Mouse (Mus musculus) hindbrain, embryonic 13.5 days (tissue): Measurements from ENCODE around the gene Stap1. TPM values are rescaled to one million over a fixed set of nuclear protein-coding genes. Genes with fewer than 3 reads are reported as not detected.
A peak's percentile ranks its signal among the peaks of the same experiment; 100 is the strongest.

Source experiments
- ATAC-seq: fragments of 200-750 bp; cut with Nextera tagmentation; 2 replicates; pipeline ENCODE4 v1.8.0; 2017; ENCODE audit warnings: moderate TSS enrichment; ENCODE audit not compliant: low FRiP score
- H3K27ac ChIP-seq: fragments of 300-500 bp; sonication (generic); 2 replicates; pipeline ENCODE4 v1.5.1; 2015; ENCODE audit warnings: inconsistent platforms, mild to moderate bottlenecking, moderate library complexity
- H3K27me3 ChIP-seq: fragments of 300-500 bp; sonication (generic); 2 replicates; pipeline ENCODE4 v1.6.1; 2015; ENCODE audit warnings: mild to moderate bottlenecking, inconsistent platforms
- H3K36me3 ChIP-seq: fragments of 300-500 bp; sonication (generic); 2 replicates; pipeline ENCODE4 v1.6.1; 2015; ENCODE audit warnings: mild to moderate bottlenecking, inconsistent platforms
- H3K4me1 ChIP-seq: fragments of 300-500 bp; sonication (generic); replicated peaks from 2 replicates; pipeline ENCODE4 v1.6.1; 2015; ENCODE audit warnings: inconsistent platforms
- H3K4me2 ChIP-seq: fragments of 300-500 bp; sonication (generic); 2 replicates; pipeline ENCODE4 v1.6.1; 2015; ENCODE audit warnings: inconsistent platforms, mild to moderate bottlenecking, moderate library complexity
- H3K4me3 ChIP-seq: fragments of 300-500 bp; sonication (generic); 2 replicates; pipeline ENCODE4 v1.5.1; 2015; ENCODE audit warnings: mild to moderate bottlenecking, inconsistent platforms
- H3K9ac ChIP-seq: fragments of 300-500 bp; sonication (generic); 2 replicates; pipeline ENCODE4 v1.6.1; 2015; ENCODE audit warnings: mild to moderate bottlenecking, inconsistent platforms
- H3K9me3 ChIP-seq: fragments of 300-500 bp; sonication (generic); 2 replicates; pipeline ENCODE4 v1.6.1; 2016; ENCODE audit warnings: inconsistent platforms
- WGBS: fragments of 180-500 bp; shearing (Covaris S2); methylation state at CpG from one replicate; pipeline ENCODE4 v1.1.7; 2015; 5-methylcytosine and 5-hydroxymethylcytosine counted together
- polyA plus RNA-seq: library from polyadenylated mRNA; unstranded; fragments of >200 nt; fragmentation: Nextera tagmentation; extraction: Ambion mirVana; gene quantifications from 2 replicates; pipeline ENCODE4 v1.2.1, GENCODE M21; 2015

The Stap1 gene
- 0.32 and 0.38 TPM in 2 replicates for polyA plus RNA-seq

GRCm38 (mm10) chr5:86071538-86071937 lies at the start of gene Stap1:
TSS of gene Stap1 (plus strand) at chr5:86071746.
- 84% methylated on average over 7 of the region's 7 CpGs for WGBS
- H3K4me1 ChIP-seq = peaks cover 4% of the 10 kb centered on the region; the same call in 1 of the 2 replicates
- no peak within 1 kb of the TSS for H3K4me3 ChIP-seq
- no peaks in the 10 kb centered on the region for H3K9me3 ChIP-seq
- no peak for ATAC-seq
- no peak within 1 kb of the TSS for H3K27ac ChIP-seq
- H3K27me3 ChIP-seq = no peaks in the 10 kb centered on the region
- H3K36me3 ChIP-seq = no peaks in the 10 kb centered on the region
- H3K9ac ChIP-seq = no peak within 1 kb of the TSS
- no peak within 1 kb of the TSS for H3K4me2 ChIP-seq

- H3K9me3 ChIP-seq = no peaks in the 10 kb centered on the region
- peaks cover 55% of the 10 kb centered on the region for H3K36me3 ChIP-seq
- H3K4me1 ChIP-seq = no peaks in the 10 kb centered on the region
- no peak for ATAC-seq
- H3K27me3 ChIP-seq = no peaks in the 10 kb centered on the region
- H3K27ac ChIP-seq = no peak overlapping the region
- H3K4me3 ChIP-seq = no peak overlapping the region
- WGBS = 85% methylated on average over 2 of the region's 2 CpGs
- H3K4me2 ChIP-seq = no peak overlapping the region
- H3K9ac ChIP-seq = no peak overlapping the region
These were observed 41.7 kb upstream of the Stap1 start for GRCm38 (mm10) chr5:86029820-86030219.

GRCm38 (mm10) chr5:86063501-86063900 lies 8.0 kb upstream of the Stap1 start:
- H3K4me3 ChIP-seq = no peak overlapping the region
- peak overlapping the region; percentile 64 for H3K4me2 ChIP-seq
- H3K9ac ChIP-seq = no peak overlapping the region
- no peak overlapping the region for H3K27ac ChIP-seq
- ATAC-seq = no peak
- no peaks in the 10 kb centered on the region; the same call in 1 of the 2 replicates for H3K36me3 ChIP-seq
- H3K27me3 ChIP-seq = no peaks in the 10 kb centered on the region
- no peaks in the 10 kb centered on the region for H3K9me3 ChIP-seq
- H3K4me1 ChIP-seq = peaks cover 24% of the 10 kb centered on the region
- WGBS = 97% methylated on average over 1 of the region's 1 CpGs

- Histone ChIP-seq H3K4me2 (peak within 1 kb of the TSS; percentile 64), H3K9me3 (no peaks in the 10 kb centered on the region), H3K4me1 (peaks cover 24% of the 10 kb centered on the region), H3K9ac (peak within 1 kb of the TSS; percentile 85), H3K27ac (peak within 1 kb of the TSS; percentile 90), H3K36me3 (no peaks in the 10 kb centered on the region), H3K4me3 (peak within 1 kb of the TSS; percentile 77), H3K27me3 (no peaks in the 10 kb centered on the region)
- peak; percentile 95 for ATAC-seq
- WGBS = under 1% methylated on average over 59 of the region's 60 CpGs
These were observed 6.3 kb upstream of the Stap1 start, which contains the start of gene Cenpc1 for GRCm38 (mm10) chr5:86065101-86065875. TSS of gene Cenpc1 (minus strand) at chr5:86065583.

- H3K27ac ChIP-seq = peak overlapping the region; percentile 69
- 2% methylated on average over 17 of the region's 17 CpGs for WGBS
- H3K4me2 ChIP-seq = peak overlapping the region; percentile 64
- H3K36me3 ChIP-seq = no peaks in the 10 kb centered on the region
- peak overlapping the region; percentile 58 for H3K9ac ChIP-seq
- peak overlapping the region; percentile 77 for H3K4me3 ChIP-seq
- peak; percentile 77 for ATAC-seq
- no peaks in the 10 kb centered on the region for H3K27me3 ChIP-seq
- no peaks in the 10 kb centered on the region for H3K9me3 ChIP-seq
- peaks cover 24% of the 10 kb centered on the region for H3K4me1 ChIP-seq
These were observed 5.5 kb upstream of the Stap1 start for GRCm38 (mm10) chr5:86065876-86066550.

GRCm38 (mm10) chr5:86066551-86066929 lies 5.0 kb upstream of the Stap1 start:
- Histone ChIP-seq H3K9me3 (no peaks in the 10 kb centered on the region), H3K4me1 (peaks cover 24% of the 10 kb centered on the region), H3K27ac (peak overlapping the region; percentile 69), H3K27me3 (no peaks in the 10 kb centered on the region), H3K4me3 (peak overlapping the region; percentile 77), H3K9ac (peak overlapping the region; percentile 58), H3K4me2 (peak overlapping the region; percentile 64), H3K36me3 (no peaks in the 10 kb centered on the region)
- peak; percentile 51 for ATAC-seq
- WGBS = under 1% methylated on average over 17 of the region's 17 CpGs

- Histone ChIP-seq H3K4me2 (no peak overlapping the region), H3K4me3 (no peak overlapping the region), H3K27me3 (no peaks in the 10 kb centered on the region), H3K36me3 (no peaks in the 10 kb centered on the region), H3K27ac (no peak overlapping the region), H3K4me1 (peaks cover 20% of the 10 kb centered on the region), H3K9ac (no peak overlapping the region), H3K9me3 (no peaks in the 10 kb centered on the region)
- WGBS = 78% methylated on average over 3 of the region's 3 CpGs
- ATAC-seq = no peak
These were observed 3.1 kb upstream of the Stap1 start for GRCm38 (mm10) chr5:86068451-86068850.

- no peaks in the 10 kb centered on the region for H3K9me3 ChIP-seq
- no peaks in the 10 kb centered on the region for H3K27me3 ChIP-seq
- ATAC-seq = no peak
- H3K9ac ChIP-seq = no peak overlapping the region
- no peaks in the 10 kb centered on the region for H3K36me3 ChIP-seq
- no peak overlapping the region for H3K4me3 ChIP-seq
- H3K4me1 ChIP-seq = peaks cover 13% of the 10 kb centered on the region
- H3K27ac ChIP-seq = no peak overlapping the region
- no peak overlapping the region for H3K4me2 ChIP-seq
- WGBS = 81% methylated on average over 6 of the region's 6 CpGs
These were observed 2.4 kb upstream of the Stap1 start for GRCm38 (mm10) chr5:86069121-86069520.

GRCm38 (mm10) chr5:86072756-86073386 lies 1.3 kb downstream of the Stap1 start:
- Histone ChIP-seq H3K9me3 (no peaks in the 10 kb centered on the region), H3K27me3 (no peaks in the 10 kb centered on the region), H3K27ac (no peak overlapping the region), H3K4me3 (no peak overlapping the region), H3K4me2 (no peak overlapping the region), H3K9ac (no peak overlapping the region), H3K4me1 (no peaks in the 10 kb centered on the region), H3K36me3 (no peaks in the 10 kb centered on the region)
- ATAC-seq = no peak
- 89% methylated on average over 4 of the region's 4 CpGs for WGBS

- Histone ChIP-seq H3K9ac (no peak overlapping the region), H3K27me3 (no peaks in the 10 kb centered on the region), H3K9me3 (no peaks in the 10 kb centered on the region), H3K4me2 (no peak overlapping the region), H3K4me1 (no peaks in the 10 kb centered on the region), H3K27ac (no peak overlapping the region), H3K36me3 (no peaks in the 10 kb centered on the region), H3K4me3 (no peak overlapping the region)
- WGBS = 83% methylated on average over 3 of the region's 3 CpGs
- ATAC-seq = no peak
These were observed 7.3 kb downstream of the Stap1 start for GRCm38 (mm10) chr5:86078720-86079334.

GRCm38 (mm10) chr5:86083987-86084386 lies 12.4 kb downstream of the Stap1 start:
- no peaks in the 10 kb centered on the region for H3K9me3 ChIP-seq
- H3K9ac ChIP-seq = no peak overlapping the region
- no peak for ATAC-seq
- no peaks in the 10 kb centered on the region for H3K27me3 ChIP-seq
- no peak overlapping the region for H3K4me2 ChIP-seq
- no peaks in the 10 kb centered on the region for H3K36me3 ChIP-seq
- no peak overlapping the region for H3K4me3 ChIP-seq
- 86% methylated on average over 6 of the region's 6 CpGs for WGBS
- no peaks in the 10 kb centered on the region for H3K4me1 ChIP-seq
- no peak overlapping the region for H3K27ac ChIP-seq

GRCm38 (mm10) chr5:86084979-86085378 lies 13.4 kb downstream of the Stap1 start:
- Histone ChIP-seq H3K9me3 (no peaks in the 10 kb centered on the region), H3K4me3 (no peak overlapping the region), H3K9ac (no peak overlapping the region), H3K4me2 (no peak overlapping the region), H3K27ac (no peak overlapping the region), H3K27me3 (no peaks in the 10 kb centered on the region), H3K4me1 (no peaks in the 10 kb centered on the region), H3K36me3 (no peaks in the 10 kb centered on the region)
- WGBS = 82% methylated on average over 7 of the region's 7 CpGs
- ATAC-seq = no peak
